Mouse (Mus musculus): ENCODE data around the gene Scrt2. TPM values are rescaled to one million over a fixed set of nuclear protein-coding genes. Genes with fewer than 3 reads are reported as not detected.

Gene Scrt2
- polyA plus RNA-seq, 1 experiment, result 0.03 TPM

- Histone ChIP-seq H3K4me3 (ENCODE audit: low read depth, low read length) (peak overlapping the region; percentile 77), H3K27ac (ENCODE audit: insufficient read depth, low read depth, low read length) (peak overlapping the region; percentile 94), H3K4me1 (ENCODE audit: control insufficient read depth, insufficient read depth, insufficient read length, low read length) (peaks cover 23% of the 10 kb centered on the region), H3K36me3 (ENCODE audit: control insufficient read depth, insufficient read depth, low read length) (peaks cover 28% of the 10 kb centered on the region), H3K27me3 (ENCODE audit: control insufficient read depth, insufficient read depth, low read length) (no peaks in the 10 kb centered on the region)
- over 99% methylated on average over 10 of the region's 10 CpGs for WGBS
- TF ChIP-seq CTCF (IDR thresholded peaks at IDR 0.05; ENCODE audit: extremely low read depth, insufficient read length, insufficient replicate concordance, low read depth, low read length), result no peak
Observed at GRCm38 (mm10) chr2:152106597-152106996, 25.3 kb downstream of the Scrt2 start.

GRCm38 (mm10) chr2:152108702-152109101 is 27.4 kb downstream of the Scrt2 start:
- Histone ChIP-seq H3K4me1 (ENCODE audit: control insufficient read depth, insufficient read depth, insufficient read length, low read length) (peaks cover 23% of the 10 kb centered on the region), H3K36me3 (ENCODE audit: control insufficient read depth, insufficient read depth, low read length) (peaks cover 28% of the 10 kb centered on the region), H3K27ac (ENCODE audit: insufficient read depth, low read depth, low read length) (peak overlapping the region; percentile 86), H3K27me3 (ENCODE audit: control insufficient read depth, insufficient read depth, low read length) (no peaks in the 10 kb centered on the region), H3K4me3 (ENCODE audit: low read depth, low read length) (peak overlapping the region; percentile 8; the same call in 1 of the 2 replicates)
- TF ChIP-seq CTCF (IDR thresholded peaks at IDR 0.05; ENCODE audit: extremely low read depth, insufficient read length, insufficient replicate concordance, low read depth, low read length) (no peak), POLR2A (IDR thresholded peaks at IDR 0.05; ENCODE audit: low read depth, low read length) (no peak)
- WGBS, result 61% methylated on average over 7 of the region's 7 CpGs

- Histone ChIP-seq H3K4me3 (ENCODE audit: low read depth, low read length) (no peak overlapping the region), H3K4me1 (ENCODE audit: control insufficient read depth, insufficient read depth, insufficient read length, low read length) (peaks cover 23% of the 10 kb centered on the region), H3K36me3 (ENCODE audit: control insufficient read depth, insufficient read depth, low read length) (peaks cover 28% of the 10 kb centered on the region), H3K27ac (ENCODE audit: insufficient read depth, low read depth, low read length) (peak overlapping the region; percentile 86), H3K27me3 (ENCODE audit: control insufficient read depth, insufficient read depth, low read length) (peaks cover under 1% of the 10 kb centered on the region; the same call in 1 of the 2 replicates)
- TF ChIP-seq CTCF (IDR thresholded peaks at IDR 0.05; ENCODE audit: extremely low read depth, insufficient read length, insufficient replicate concordance, low read depth, low read length) (no peak), POLR2A (IDR thresholded peaks at IDR 0.05; ENCODE audit: low read depth, low read length) (no peak)
- WGBS, result 31% methylated on average over 5 of the region's 5 CpGs
Observed at GRCm38 (mm10) chr2:152109386-152109785, 28.1 kb downstream of the Scrt2 start.

GRCm38 (mm10) chr2:152111311-152111710 is 30.0 kb downstream of the Scrt2 start:
- peaks cover 6% of the 10 kb centered on the region for H3K27me3 ChIP-seq (ENCODE audit: control insufficient read depth, insufficient read depth, low read length)
- H3K27ac ChIP-seq (ENCODE audit: insufficient read depth, low read depth, low read length), result no peak overlapping the region
- 58% methylated on average over 2 of the region's 2 CpGs for WGBS
- no peak overlapping the region for H3K4me3 ChIP-seq (ENCODE audit: low read depth, low read length)
- peaks cover 28% of the 10 kb centered on the region for H3K36me3 ChIP-seq (ENCODE audit: control insufficient read depth, insufficient read depth, low read length)
- TF ChIP-seq POLR2A (IDR thresholded peaks at IDR 0.05; ENCODE audit: low read depth, low read length) (no peak), CTCF (IDR thresholded peaks at IDR 0.05; ENCODE audit: extremely low read depth, insufficient read length, insufficient replicate concordance, low read depth, low read length) (no peak)
- peaks cover 17% of the 10 kb centered on the region for H3K4me1 ChIP-seq (ENCODE audit: control insufficient read depth, insufficient read depth, insufficient read length, low read length)

- H3K4me1 ChIP-seq (ENCODE audit: control insufficient read depth, insufficient read depth, insufficient read length, low read length), result peaks cover 17% of the 10 kb centered on the region
- no peak for TF ChIP-seq POLR2A (IDR thresholded peaks at IDR 0.05; ENCODE audit: low read depth, low read length)
- peak; percentile 98 for TF ChIP-seq CTCF (IDR thresholded peaks at IDR 0.05; ENCODE audit: extremely low read depth, insufficient read length, insufficient replicate concordance, low read depth, low read length)
- H3K27ac ChIP-seq (ENCODE audit: insufficient read depth, low read depth, low read length), result no peak overlapping the region
Observed at GRCm38 (mm10) chr2:152111920-152112319, 30.6 kb downstream of the Scrt2 start.

GRCm38 (mm10) chr2:152112490-152112889 is 31.2 kb downstream of the Scrt2 start:
- WGBS, result 88% methylated on average over 5 of the region's 5 CpGs
- peaks cover 6% of the 10 kb centered on the region for H3K27me3 ChIP-seq (ENCODE audit: control insufficient read depth, insufficient read depth, low read length)
- H3K27ac ChIP-seq (ENCODE audit: insufficient read depth, low read depth, low read length), result no peak overlapping the region
- H3K4me3 ChIP-seq (ENCODE audit: low read depth, low read length), result no peak overlapping the region
- TF ChIP-seq POLR2A (IDR thresholded peaks at IDR 0.05; ENCODE audit: low read depth, low read length) (no peak), CTCF (IDR thresholded peaks at IDR 0.05; ENCODE audit: extremely low read depth, insufficient read length, insufficient replicate concordance, low read depth, low read length) (no peak)
- peaks cover 26% of the 10 kb centered on the region for H3K36me3 ChIP-seq (ENCODE audit: control insufficient read depth, insufficient read depth, low read length)
- H3K4me1 ChIP-seq (ENCODE audit: control insufficient read depth, insufficient read depth, insufficient read length, low read length), result peaks cover 17% of the 10 kb centered on the region

More at GRCm38 (mm10) chr2:152111920-152112319, 30.6 kb downstream of the Scrt2 start:
- 12% methylated on average over 7 of the region's 7 CpGs for WGBS
- Histone ChIP-seq H3K27me3 (ENCODE audit: control insufficient read depth, insufficient read depth, low read length) (peaks cover 6% of the 10 kb centered on the region), H3K4me3 (ENCODE audit: low read depth, low read length) (no peak overlapping the region), H3K36me3 (ENCODE audit: control insufficient read depth, insufficient read depth, low read length) (peaks cover 28% of the 10 kb centered on the region)

- 72% methylated on average over 10 of the region's 10 CpGs for WGBS
- H3K27me3 ChIP-seq (ENCODE audit: control insufficient read depth, insufficient read depth, low read length), result peaks cover 6% of the 10 kb centered on the region
- no peak overlapping the region for H3K27ac ChIP-seq (ENCODE audit: insufficient read depth, low read depth, low read length)
- H3K4me3 ChIP-seq (ENCODE audit: low read depth, low read length), result no peak overlapping the region
- TF ChIP-seq POLR2A (IDR thresholded peaks at IDR 0.05; ENCODE audit: low read depth, low read length) (no peak), CTCF (IDR thresholded peaks at IDR 0.05; ENCODE audit: extremely low read depth, insufficient read length, insufficient replicate concordance, low read depth, low read length) (no peak)
- peaks cover 16% of the 10 kb centered on the region for H3K4me1 ChIP-seq (ENCODE audit: control insufficient read depth, insufficient read depth, insufficient read length, low read length)
- H3K36me3 ChIP-seq (ENCODE audit: control insufficient read depth, insufficient read depth, low read length), result peaks cover 21% of the 10 kb centered on the region
Observed at GRCm38 (mm10) chr2:152112970-152113369, 31.6 kb downstream of the Scrt2 start.

Data from small intestine, adult 2 months (tissue).